Mouse (Mus musculus): ENCODE results near the gene Dgkh. TPM values are rescaled to one million over a fixed set of nuclear protein-coding genes. Genes with fewer than 3 reads are reported as not detected.

Gene Dgkh
- polyA plus RNA-seq, 1 experiment from 2014 or later = 9.9 TPM

- no peak overlapping the region; the same call in 1 of the 2 replicates for H3K4me2 ChIP-seq
- H3K27ac ChIP-seq (replicated peaks) = no peak overlapping the region
- no peak; the same call in 1 of the 2 replicates for ATAC-seq (ENCODE audit: low FRiP score)
- no peak overlapping the region for H3K4me3 ChIP-seq (replicated peaks)
- no peak overlapping the region for H3K9ac ChIP-seq (replicated peaks)
- H3K9me3 ChIP-seq (replicated peaks) = no peaks in the 10 kb centered on the region
- peaks cover 2% of the 10 kb centered on the region; the same call in 1 of the 2 replicates for H3K4me1 ChIP-seq
- no peaks in the 10 kb centered on the region for H3K27me3 ChIP-seq (replicated peaks)
- WGBS = 52% methylated on average over 20 of the region's 20 CpGs
- no peaks in the 10 kb centered on the region for H3K36me3 ChIP-seq
Measured at GRCm38 (mm10) chr14:78712565-78713148, 19.9 kb downstream of the Dgkh start.

- H3K4me2 ChIP-seq = no peak overlapping the region
- no peaks in the 10 kb centered on the region for H3K27me3 ChIP-seq (replicated peaks)
- WGBS = 82% methylated on average over 4 of the region's 4 CpGs
Measured at GRCm38 (mm10) chr14:78710647-78711046, 21.9 kb downstream of the Dgkh start.

DNA sequence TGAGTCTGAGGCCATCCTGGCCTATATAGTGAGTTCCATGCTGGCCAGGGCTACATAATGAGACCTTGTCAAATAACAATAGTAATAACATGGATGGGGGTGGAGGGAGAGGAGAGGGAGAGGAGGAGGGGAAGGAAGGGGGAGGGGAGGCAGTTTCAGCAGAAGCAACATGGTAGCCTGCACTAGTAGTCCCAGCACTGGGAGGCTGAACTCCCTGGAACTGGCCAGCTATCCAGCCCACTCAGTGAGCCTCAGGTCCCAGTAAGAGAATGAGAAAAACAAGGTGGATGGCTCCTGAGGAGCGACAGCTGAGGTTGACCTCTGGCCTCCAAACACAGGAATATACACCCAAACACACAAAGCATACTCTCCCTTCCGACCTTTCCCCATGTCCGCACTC, 27.0 kb downstream of the Dgkh start:
- H3K27ac ChIP-seq (replicated peaks) = no peak overlapping the region
- no peak for ATAC-seq (ENCODE audit: low FRiP score)
- H3K4me3 ChIP-seq (replicated peaks) = no peak overlapping the region
- H3K36me3 ChIP-seq = no peaks in the 10 kb centered on the region
- no peaks in the 10 kb centered on the region for H3K4me1 ChIP-seq
- no peak overlapping the region for H3K9ac ChIP-seq (replicated peaks)
- H3K4me2 ChIP-seq = no peak overlapping the region
- WGBS = 90% methylated on average over 3 of the region's 3 CpGs
- no peaks in the 10 kb centered on the region for H3K27me3 ChIP-seq (replicated peaks)
- H3K9me3 ChIP-seq (replicated peaks) = no peaks in the 10 kb centered on the region

More at GRCm38 (mm10) chr14:78710647-78711046, 21.9 kb downstream of the Dgkh start:
- ATAC-seq (ENCODE audit: low FRiP score) = no peak
- Histone ChIP-seq H3K9ac (replicated peaks) (no peak overlapping the region), H3K27ac (replicated peaks) (no peak overlapping the region), H3K36me3 (no peaks in the 10 kb centered on the region), H3K4me3 (replicated peaks) (no peak overlapping the region), H3K4me1 (peaks cover 2% of the 10 kb centered on the region; the same call in 1 of the 2 replicates), H3K9me3 (replicated peaks) (no peaks in the 10 kb centered on the region)

- WGBS = 89% methylated on average over 4 of the region's 4 CpGs
- Histone ChIP-seq H3K4me2 (no peak overlapping the region), H3K4me3 (replicated peaks) (no peak overlapping the region), H3K9me3 (replicated peaks) (no peaks in the 10 kb centered on the region), H3K36me3 (no peaks in the 10 kb centered on the region), H3K9ac (replicated peaks) (no peak overlapping the region), H3K27ac (replicated peaks) (no peak overlapping the region), H3K4me1 (peaks cover 8% of the 10 kb centered on the region), H3K27me3 (replicated peaks) (no peaks in the 10 kb centered on the region)
- no peak for ATAC-seq (ENCODE audit: low FRiP score)
Measured at GRCm38 (mm10) chr14:78703989-78704388, 28.6 kb downstream of the Dgkh start.

DNA sequence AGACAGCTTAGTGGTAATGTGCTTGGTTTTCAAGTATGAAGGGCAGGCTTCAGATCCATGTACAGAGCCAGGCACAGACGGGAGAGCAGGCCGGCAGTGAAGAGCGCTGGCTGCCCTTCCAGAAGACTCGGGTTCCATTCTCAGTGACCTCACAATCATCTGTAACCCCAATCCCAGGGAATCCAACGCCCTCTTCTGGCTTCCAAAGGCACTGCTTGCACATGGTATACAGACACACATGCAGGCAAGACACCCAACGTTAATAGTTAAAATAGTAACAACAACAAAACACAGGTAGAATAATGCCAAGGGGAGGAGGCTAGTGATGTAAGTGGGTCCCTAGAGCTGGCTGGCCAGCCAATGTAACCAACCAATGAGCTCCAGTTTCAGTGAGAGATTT, 29.2 kb downstream of the Dgkh start:
- Histone ChIP-seq H3K4me3 (replicated peaks) (no peak overlapping the region), H3K9me3 (replicated peaks) (no peaks in the 10 kb centered on the region), H3K27ac (replicated peaks) (no peak overlapping the region), H3K9ac (replicated peaks) (no peak overlapping the region), H3K36me3 (no peaks in the 10 kb centered on the region), H3K27me3 (replicated peaks) (no peaks in the 10 kb centered on the region), H3K4me2 (no peak overlapping the region), H3K4me1 (peaks cover 9% of the 10 kb centered on the region)
- ATAC-seq (ENCODE audit: low FRiP score) = no peak
- 82% methylated on average over 6 of the region's 6 CpGs for WGBS

DNA sequence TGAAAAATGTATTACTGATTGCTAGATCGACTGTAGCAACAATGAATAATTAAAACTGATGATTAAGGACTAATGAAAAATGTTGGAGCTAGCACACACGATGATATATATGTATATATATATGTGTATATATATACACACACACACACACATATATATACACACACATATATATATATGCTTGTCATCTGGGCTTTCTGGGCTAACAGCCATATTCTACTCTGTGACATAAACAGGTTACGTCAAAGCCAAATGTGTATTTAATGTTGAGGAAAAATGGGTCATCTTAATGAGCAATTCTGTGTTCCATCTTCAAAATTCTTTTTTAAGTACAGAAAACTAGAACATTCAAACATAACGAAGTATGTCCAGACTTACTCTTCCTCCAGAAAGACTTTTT, 30.5 kb downstream of the Dgkh start:
- H3K4me3 ChIP-seq (replicated peaks) = no peak overlapping the region
- H3K27me3 ChIP-seq (replicated peaks) = no peaks in the 10 kb centered on the region
- peaks cover 9% of the 10 kb centered on the region for H3K4me1 ChIP-seq
- no peak overlapping the region for H3K27ac ChIP-seq (replicated peaks)
- H3K4me2 ChIP-seq = no peak overlapping the region
- ATAC-seq (ENCODE audit: low FRiP score) = no peak
- 80% methylated on average over 4 of the region's 4 CpGs for WGBS
- no peaks in the 10 kb centered on the region for H3K9me3 ChIP-seq (replicated peaks)
- no peak overlapping the region for H3K9ac ChIP-seq (replicated peaks)
- no peaks in the 10 kb centered on the region for H3K36me3 ChIP-seq

GRCm38 (mm10) chr14:78701501-78701900, 31.1 kb downstream of the Dgkh start:
- Histone ChIP-seq H3K9ac (replicated peaks) (no peak overlapping the region), H3K9me3 (replicated peaks) (no peaks in the 10 kb centered on the region), H3K4me1 (peaks cover 9% of the 10 kb centered on the region), H3K4me3 (replicated peaks) (no peak overlapping the region), H3K27me3 (replicated peaks) (no peaks in the 10 kb centered on the region), H3K4me2 (no peak overlapping the region), H3K27ac (replicated peaks) (no peak overlapping the region), H3K36me3 (no peaks in the 10 kb centered on the region)
- ATAC-seq (ENCODE audit: low FRiP score) = no peak
- 73% methylated on average over 8 of the region's 8 CpGs for WGBS

GRCm38 (mm10) chr14:78701087-78701486, 31.5 kb downstream of the Dgkh start:
- H3K36me3 ChIP-seq = no peaks in the 10 kb centered on the region
- no peak overlapping the region for H3K27ac ChIP-seq (replicated peaks)
- no peaks in the 10 kb centered on the region for H3K27me3 ChIP-seq (replicated peaks)
- 87% methylated on average over 9 of the region's 9 CpGs for WGBS
- no peaks in the 10 kb centered on the region for H3K9me3 ChIP-seq (replicated peaks)
- no peak for ATAC-seq (ENCODE audit: low FRiP score)
- H3K4me1 ChIP-seq = peaks cover 9% of the 10 kb centered on the region
- H3K4me2 ChIP-seq = no peak overlapping the region
- no peak overlapping the region for H3K9ac ChIP-seq (replicated peaks)
- no peak overlapping the region for H3K4me3 ChIP-seq (replicated peaks)

GRCm38 (mm10) chr14:78699634-78700033, 32.9 kb downstream of the Dgkh start:
- WGBS = 50% methylated on average over 3 of the region's 3 CpGs
- Histone ChIP-seq H3K27me3 (replicated peaks) (no peaks in the 10 kb centered on the region), H3K9ac (replicated peaks) (no peak overlapping the region), H3K9me3 (replicated peaks) (no peaks in the 10 kb centered on the region), H3K4me1 (peaks cover 9% of the 10 kb centered on the region), H3K36me3 (no peaks in the 10 kb centered on the region), H3K27ac (replicated peaks) (no peak overlapping the region), H3K4me3 (replicated peaks) (no peak overlapping the region), H3K4me2 (no peak overlapping the region)
- ATAC-seq (ENCODE audit: low FRiP score) = no peak

- peaks cover 9% of the 10 kb centered on the region for H3K4me1 ChIP-seq
- no peaks in the 10 kb centered on the region for H3K9me3 ChIP-seq (replicated peaks)
- no peak overlapping the region for H3K27ac ChIP-seq (replicated peaks)
- H3K36me3 ChIP-seq = no peaks in the 10 kb centered on the region
- H3K4me2 ChIP-seq = no peak overlapping the region
- WGBS = 49% methylated on average over 5 of the region's 5 CpGs
- no peaks in the 10 kb centered on the region for H3K27me3 ChIP-seq (replicated peaks)
- no peak overlapping the region for H3K4me3 ChIP-seq (replicated peaks)
- H3K9ac ChIP-seq (replicated peaks) = no peak overlapping the region
- ATAC-seq (ENCODE audit: low FRiP score) = no peak
Measured at GRCm38 (mm10) chr14:78699196-78699595, 33.4 kb downstream of the Dgkh start.

GRCm38 (mm10) chr14:78694121-78694520, 38.5 kb downstream of the Dgkh start:
- H3K4me2 ChIP-seq = no peak overlapping the region
- no peaks in the 10 kb centered on the region for H3K27me3 ChIP-seq (replicated peaks)
- no peak overlapping the region for H3K9ac ChIP-seq (replicated peaks)
- H3K27ac ChIP-seq (replicated peaks) = no peak overlapping the region
- 88% methylated on average over 8 of the region's 8 CpGs for WGBS
- H3K9me3 ChIP-seq (replicated peaks) = no peaks in the 10 kb centered on the region
- no peak overlapping the region for H3K4me3 ChIP-seq (replicated peaks)
- no peaks in the 10 kb centered on the region for H3K36me3 ChIP-seq
- no peak for ATAC-seq (ENCODE audit: low FRiP score)
- peaks cover 2% of the 10 kb centered on the region for H3K4me1 ChIP-seq

GRCm38 (mm10) chr14:78692602-78693001, 40.0 kb downstream of the Dgkh start:
- Histone ChIP-seq H3K27me3 (replicated peaks) (no peaks in the 10 kb centered on the region), H3K4me1 (no peaks in the 10 kb centered on the region), H3K4me3 (replicated peaks) (no peak overlapping the region), H3K36me3 (no peaks in the 10 kb centered on the region), H3K27ac (replicated peaks) (no peak overlapping the region), H3K9ac (replicated peaks) (no peak overlapping the region), H3K9me3 (replicated peaks) (no peaks in the 10 kb centered on the region), H3K4me2 (no peak overlapping the region)
- no peak for ATAC-seq (ENCODE audit: low FRiP score)
- 78% methylated on average over 4 of the region's 4 CpGs for WGBS

All from neural tube, embryonic 15.5 days (tissue).